Mouse (Mus musculus) lung, adult 2 months (tissue): ENCODE measurements around the gene Wdfy4.

ENCODE experiments used
- CTCF ChIP-seq: fragments of 200-500 bp; IDR thresholded peaks from 2 replicates; pipeline ENCODE4 v1.5.1; 2011; ENCODE audit warnings: mild to moderate bottlenecking, low read length, control low read depth; ENCODE audit not compliant: insufficient read depth
- POLR2A ChIP-seq: fragments of 200-500 bp; IDR thresholded peaks from 2 replicates; pipeline ENCODE4 v1.6.1; 2011; ENCODE audit warnings: low read depth, mild to moderate bottlenecking, control low read depth, low read length, borderline replicate concordance; ENCODE audit errors: extremely low read depth

- no peak for TF ChIP-seq CTCF
- no peak for TF ChIP-seq POLR2A
These were observed 261.4 kb downstream of the Wdfy4 start for GRCm38 (mm10) chr14:32923871-32924270.
